Mouse (Mus musculus): ENCODE data around the gene Rad51b. TPM values are rescaled to one million over a fixed set of nuclear protein-coding genes. Genes with fewer than 3 reads are reported as not detected.
A peak's percentile ranks its signal among the peaks of the same experiment; 100 is the strongest.

Gene Rad51b
- polyA plus RNA-seq, 1 experiment from 2014 or later, result 3.9 TPM

DNA sequence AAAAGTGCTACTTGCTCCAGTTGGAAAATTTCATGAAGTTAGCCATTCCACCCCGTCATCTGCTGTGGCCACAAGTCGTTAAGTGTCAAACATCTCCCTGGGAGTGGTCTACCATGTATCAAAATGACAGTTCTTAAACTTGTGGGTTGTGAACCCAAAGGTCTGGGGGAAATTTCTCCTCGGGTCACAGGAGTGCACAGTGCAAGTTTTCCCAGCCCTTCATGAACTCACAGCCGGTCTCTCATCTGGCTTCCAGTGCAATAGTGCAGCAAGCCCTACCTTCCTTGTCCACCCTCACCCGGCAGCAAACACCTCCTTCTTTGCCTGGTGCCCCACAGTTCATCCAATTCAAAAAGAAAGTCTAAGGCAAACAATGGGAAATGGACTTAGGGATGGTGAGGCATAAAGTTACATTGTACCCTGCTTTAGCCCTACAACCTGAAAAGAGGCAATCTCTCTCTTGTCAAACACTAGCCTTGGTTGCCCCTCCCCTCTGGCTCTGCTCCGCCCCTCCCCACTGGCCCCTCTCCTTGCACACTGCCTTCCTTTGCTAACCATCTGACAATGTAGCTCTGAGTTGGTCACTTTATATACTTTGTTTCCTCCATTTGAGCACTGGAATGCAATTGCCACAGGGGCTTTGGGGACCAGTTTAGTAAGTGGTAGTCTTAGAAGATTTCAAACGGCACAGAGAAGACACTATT, 390.8 kb downstream of the Rad51b start:
- ATAC-seq (replicated peaks; ENCODE audit: low FRiP score, low read depth) (0 out of 2 replicates have a peak, but pooled peaks have one; percentile 26), DNase-seq (ENCODE audit: low spot score) (peak; percentile 76)
- H3K9me3 ChIP-seq (replicated peaks; ENCODE audit: low read length), result no peaks in the 10 kb centered on the region
- H3K36me3 ChIP-seq (ENCODE audit: insufficient read depth, low read length), result no peaks in the 10 kb centered on the region
- no peaks in the 10 kb centered on the region for H3K27me3 ChIP-seq (ENCODE audit: insufficient read depth, low read length)
- H3K4me1 ChIP-seq (replicated peaks; ENCODE audit: insufficient read depth, low read length), result peaks cover 10% of the 10 kb centered on the region; the same call in 1 of the 2 replicates
- no peak overlapping the region for H3K4me3 ChIP-seq (replicated peaks; ENCODE audit: low read depth, low read length)
- H3K9ac ChIP-seq (ENCODE audit: low read depth, low read length), result no peak overlapping the region
- no peak overlapping the region for H3K4me2 ChIP-seq (ENCODE audit: low read length)
- 36% methylated on average over 7 of the region's 7 CpGs for WGBS
- H3K27ac ChIP-seq, result peak overlapping the region; percentile 31; the same call in 1 of the 2 replicates
- TF ChIP-seq CTCF (IDR thresholded peaks at IDR 0.05; ENCODE audit: low read depth), result no peak

DNA sequence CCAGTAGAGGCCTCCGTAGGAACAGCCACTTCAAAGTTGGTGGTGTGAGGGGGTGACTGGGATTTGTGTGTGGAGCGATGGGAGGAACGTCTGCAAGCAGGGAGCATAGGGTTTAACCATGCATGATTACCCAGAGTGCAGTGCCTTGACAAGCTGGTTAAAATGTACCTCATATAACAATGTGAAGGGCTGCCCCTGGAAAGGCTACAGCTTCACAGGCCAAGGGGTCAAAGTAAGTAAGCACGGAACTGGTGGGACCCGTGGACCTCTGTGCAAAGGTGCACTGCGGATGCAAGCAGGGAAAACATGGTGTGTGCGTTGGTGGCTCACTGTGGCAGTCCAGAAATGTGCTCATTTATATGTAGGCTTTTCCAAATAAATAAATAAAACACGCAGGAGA, 392.2 kb downstream of the Rad51b start:
- H3K4me2 ChIP-seq (ENCODE audit: low read length), result no peak overlapping the region
- peak overlapping the region; percentile 13; the same call in 1 of the 2 replicates for H3K27ac ChIP-seq
- no peaks in the 10 kb centered on the region for H3K9me3 ChIP-seq (replicated peaks; ENCODE audit: low read length)
- WGBS, result 54% methylated on average over 8 of the region's 8 CpGs
- H3K9ac ChIP-seq (ENCODE audit: low read depth, low read length), result no peak overlapping the region
- no peaks in the 10 kb centered on the region for H3K36me3 ChIP-seq (ENCODE audit: insufficient read depth, low read length)
- no peaks in the 10 kb centered on the region for H3K27me3 ChIP-seq (ENCODE audit: insufficient read depth, low read length)
- ATAC-seq (replicated peaks; ENCODE audit: low FRiP score, low read depth), result peak; percentile 79
- DNase-seq (ENCODE audit: low spot score), result no peak
- TF ChIP-seq CTCF (IDR thresholded peaks at IDR 0.05; ENCODE audit: low read depth), result no peak
- peaks cover 6% of the 10 kb centered on the region; the same call in 1 of the 2 replicates for H3K4me1 ChIP-seq (replicated peaks; ENCODE audit: insufficient read depth, low read length)
- no peak overlapping the region for H3K4me3 ChIP-seq (replicated peaks; ENCODE audit: low read depth, low read length)

DNA sequence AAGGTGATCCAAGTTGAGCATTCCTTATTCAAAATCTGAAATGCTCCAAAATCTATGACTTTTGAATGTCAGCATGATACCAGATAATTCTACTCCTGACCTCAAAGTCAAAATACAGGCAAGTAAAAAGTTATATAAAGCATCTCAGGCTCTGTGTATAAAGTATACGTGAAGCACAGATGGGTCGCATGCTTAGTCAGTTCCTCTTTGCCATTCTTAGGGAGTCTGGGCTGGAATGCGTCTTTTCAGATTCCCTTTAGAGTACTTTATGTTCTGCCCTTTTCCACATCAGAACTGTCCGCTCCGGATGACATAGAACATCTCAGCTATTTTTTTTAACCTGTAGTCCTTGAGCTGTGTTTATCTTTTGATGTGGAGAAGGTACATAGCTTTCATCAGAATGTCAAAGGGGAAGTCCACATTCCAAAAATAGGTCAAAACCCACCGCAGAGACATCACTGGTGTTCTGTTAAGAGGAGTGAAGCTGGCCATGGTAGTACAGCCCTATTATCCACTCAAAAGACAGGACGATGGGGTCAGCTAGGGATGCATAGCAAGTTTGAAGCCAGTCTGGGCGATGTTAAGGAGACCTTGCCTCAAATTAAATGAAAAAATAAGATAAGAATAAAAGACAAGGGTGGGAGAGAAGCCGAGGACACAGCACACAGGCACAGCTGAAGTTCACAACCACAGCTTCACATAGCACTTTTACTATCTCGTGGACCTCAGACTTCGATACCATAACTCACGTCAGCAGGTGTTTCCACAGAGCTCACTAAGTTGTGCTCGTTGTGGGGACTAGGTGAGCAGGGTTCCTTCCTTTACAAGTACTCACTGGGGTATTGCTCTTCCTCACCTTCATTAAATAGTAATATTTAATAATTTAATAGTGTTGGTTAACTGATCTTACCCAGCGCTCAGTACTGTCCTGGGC, 395.1 kb downstream of the Rad51b start:
- peaks cover 6% of the 10 kb centered on the region; the same call in 1 of the 2 replicates for H3K4me1 ChIP-seq (replicated peaks; ENCODE audit: insufficient read depth, low read length)
- ATAC-seq (replicated peaks; ENCODE audit: low FRiP score, low read depth) (no peak), DNase-seq (ENCODE audit: low spot score) (no peak)
- H3K27ac ChIP-seq, result no peak overlapping the region
- no peak overlapping the region for H3K4me2 ChIP-seq (ENCODE audit: low read length)
- no peak overlapping the region for H3K4me3 ChIP-seq (replicated peaks; ENCODE audit: low read depth, low read length)
- WGBS, result 82% methylated on average over 14 of the region's 14 CpGs
- no peak overlapping the region for H3K9ac ChIP-seq (ENCODE audit: low read depth, low read length)
- no peaks in the 10 kb centered on the region for H3K36me3 ChIP-seq (ENCODE audit: insufficient read depth, low read length)
- TF ChIP-seq CTCF (IDR thresholded peaks at IDR 0.05; ENCODE audit: low read depth), result no peak
- H3K27me3 ChIP-seq (ENCODE audit: insufficient read depth, low read length), result no peaks in the 10 kb centered on the region
- no peaks in the 10 kb centered on the region for H3K9me3 ChIP-seq (replicated peaks; ENCODE audit: low read length)

DNA sequence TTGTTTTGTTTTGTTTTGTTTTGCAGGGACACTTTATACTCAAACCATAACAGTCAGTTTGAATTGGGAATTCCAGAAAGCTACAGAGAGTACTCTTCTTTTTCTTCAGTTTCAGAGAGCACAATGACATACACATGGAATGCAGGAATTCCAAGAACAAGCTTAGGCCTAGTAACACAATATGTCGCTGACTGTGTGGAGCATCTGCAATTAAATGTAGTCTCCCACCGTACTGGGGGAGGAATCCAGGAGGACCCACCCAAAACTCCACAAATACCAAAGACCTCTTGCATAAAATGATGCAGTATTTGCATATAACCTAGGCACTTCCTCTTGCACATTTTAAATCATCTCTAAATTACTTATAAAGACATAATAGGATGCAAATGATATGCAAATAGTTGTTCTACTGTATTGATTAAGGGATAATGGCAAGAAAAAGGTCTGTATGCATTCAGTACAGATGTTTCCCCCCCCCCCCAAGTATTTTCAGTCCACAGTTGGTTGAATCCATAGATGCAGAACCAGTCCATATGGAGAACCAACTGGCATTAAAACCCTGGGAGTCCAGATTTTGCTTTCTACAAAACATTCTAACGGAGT, 398.9 kb downstream of the Rad51b start:
- no peaks in the 10 kb centered on the region for H3K27me3 ChIP-seq (ENCODE audit: insufficient read depth, low read length)
- 68% methylated on average over 3 of the region's 3 CpGs for WGBS
- no peak overlapping the region for H3K9ac ChIP-seq (ENCODE audit: low read depth, low read length)
- no peaks in the 10 kb centered on the region for H3K4me1 ChIP-seq (replicated peaks; ENCODE audit: insufficient read depth, low read length)
- no peak overlapping the region for H3K4me3 ChIP-seq (replicated peaks; ENCODE audit: low read depth, low read length)
- no peak for TF ChIP-seq CTCF (IDR thresholded peaks at IDR 0.05; ENCODE audit: low read depth)
- no peak overlapping the region for H3K4me2 ChIP-seq (ENCODE audit: low read length)
- no peaks in the 10 kb centered on the region for H3K36me3 ChIP-seq (ENCODE audit: insufficient read depth, low read length)
- no peak overlapping the region for H3K27ac ChIP-seq
- ATAC-seq (replicated peaks; ENCODE audit: low FRiP score, low read depth), result no peak
- H3K9me3 ChIP-seq (replicated peaks; ENCODE audit: low read length), result no peaks in the 10 kb centered on the region
- no peak for DNase-seq (ENCODE audit: low spot score)

DNA sequence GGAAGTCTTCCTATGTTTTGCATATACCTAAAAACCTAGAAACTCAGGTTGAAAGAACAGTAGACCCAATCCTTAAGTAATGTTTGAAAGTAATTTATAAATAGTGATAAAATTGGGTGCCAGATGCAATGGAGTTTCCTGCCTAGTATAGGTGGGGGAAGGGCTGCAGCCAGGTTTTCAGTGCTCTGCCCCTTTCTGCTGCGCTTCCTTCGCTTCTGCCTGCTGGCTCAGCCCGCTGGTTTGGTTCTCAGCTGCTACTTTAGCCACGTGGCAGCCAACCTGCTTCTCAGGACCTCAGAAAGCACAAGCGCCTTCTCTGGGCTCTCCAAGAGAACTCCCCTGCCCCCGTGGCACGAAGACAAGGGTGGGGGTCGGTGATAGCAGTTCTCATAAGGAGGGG, 406.5 kb downstream of the Rad51b start:
- peaks cover 22% of the 10 kb centered on the region for H3K4me1 ChIP-seq (replicated peaks; ENCODE audit: insufficient read depth, low read length)
- no peak overlapping the region for H3K4me3 ChIP-seq (replicated peaks; ENCODE audit: low read depth, low read length)
- no peak overlapping the region for H3K4me2 ChIP-seq (ENCODE audit: low read length)
- H3K27me3 ChIP-seq (ENCODE audit: insufficient read depth, low read length), result no peaks in the 10 kb centered on the region
- DNase-seq (ENCODE audit: low spot score) (no peak), ATAC-seq (replicated peaks; ENCODE audit: low FRiP score, low read depth) (no peak)
- WGBS, result 53% methylated on average over 8 of the region's 8 CpGs
- no peaks in the 10 kb centered on the region for H3K36me3 ChIP-seq (ENCODE audit: insufficient read depth, low read length)
- TF ChIP-seq CTCF (IDR thresholded peaks at IDR 0.05; ENCODE audit: low read depth), result no peak
- no peak overlapping the region for H3K27ac ChIP-seq
- no peak overlapping the region for H3K9ac ChIP-seq (ENCODE audit: low read depth, low read length)
- no peaks in the 10 kb centered on the region for H3K9me3 ChIP-seq (replicated peaks; ENCODE audit: low read length)

Measured in kidney, postnatal 0 days (tissue).